Mouse (Mus musculus) bone marrow, adult 2 months (tissue): ENCODE data around the gene Lrrc28. TPM values are rescaled to one million over a fixed set of nuclear protein-coding genes. Genes with fewer than 3 reads are reported as not detected.

Experiments used
- H3K27ac ChIP-seq: fragments of 200-500 bp; 2 replicates; pipeline ENCODE4 v1.5.1; 2012; ENCODE audit warnings: low read depth, mild to moderate bottlenecking, control low read depth, inconsistent platforms, low read length; ENCODE audit not compliant: control insufficient read depth, poor library complexity, insufficient read depth
- H3K4me1 ChIP-seq: fragments of 200-500 bp; 2 replicates; pipeline ENCODE4 v1.6.1; 2011; ENCODE audit warnings: low read length; ENCODE audit not compliant: control insufficient read depth, insufficient read depth
- H3K4me3 ChIP-seq: fragments of 200-500 bp; replicated peaks from 2 replicates; pipeline ENCODE3; 2011; ENCODE audit warnings: mild to moderate bottlenecking, low read depth, low read length, control low read depth; ENCODE audit not compliant: control insufficient read depth
- CTCF ChIP-seq: fragments of 200-500 bp; IDR thresholded peaks from 2 replicates; pipeline ENCODE4 v1.5.1; 2011; ENCODE audit warnings: low read length, control low read depth; ENCODE audit not compliant: control insufficient read depth, insufficient read depth
- POLR2A ChIP-seq: fragments of 200-500 bp; IDR thresholded peaks from 2 replicates; pipeline ENCODE4 v1.6.1; 2011; ENCODE audit warnings: low read depth, mild to moderate bottlenecking, control low read depth, low read length, borderline replicate concordance; ENCODE audit not compliant: control insufficient read depth
- WGBS: fragments of 180-500 bp; shearing (Covaris S2); methylation state at CpG from one replicate; pipeline ENCODE4 v1.1.7; 2018; 5-methylcytosine and 5-hydroxymethylcytosine counted together
- polyA plus RNA-seq: library from polyadenylated mRNA; stranded (reverse); fragments of >200 nt; gene quantifications from 2 replicates; pipeline ENCODE4 v1.2.4, GENCODE M21; 2011; ENCODE audit warnings: low replicate concordance; ENCODE audit not compliant: missing spikeins, insufficient read depth, insufficient read length

Lrrc28 gene
- polyA plus RNA-seq, 1 experiment, result 6.8 TPM

- Histone ChIP-seq H3K4me3 (no peak overlapping the region), H3K4me1 (no peaks in the 10 kb centered on the region), H3K27ac (no peak overlapping the region)
- 79% methylated on average over 9 of the region's 9 CpGs for WGBS
- TF ChIP-seq POLR2A (no peak), CTCF (no peak)
Observed at GRCm38 (mm10) chr7:67681078-67681477, 36.0 kb upstream of the Lrrc28 start.

DNA sequence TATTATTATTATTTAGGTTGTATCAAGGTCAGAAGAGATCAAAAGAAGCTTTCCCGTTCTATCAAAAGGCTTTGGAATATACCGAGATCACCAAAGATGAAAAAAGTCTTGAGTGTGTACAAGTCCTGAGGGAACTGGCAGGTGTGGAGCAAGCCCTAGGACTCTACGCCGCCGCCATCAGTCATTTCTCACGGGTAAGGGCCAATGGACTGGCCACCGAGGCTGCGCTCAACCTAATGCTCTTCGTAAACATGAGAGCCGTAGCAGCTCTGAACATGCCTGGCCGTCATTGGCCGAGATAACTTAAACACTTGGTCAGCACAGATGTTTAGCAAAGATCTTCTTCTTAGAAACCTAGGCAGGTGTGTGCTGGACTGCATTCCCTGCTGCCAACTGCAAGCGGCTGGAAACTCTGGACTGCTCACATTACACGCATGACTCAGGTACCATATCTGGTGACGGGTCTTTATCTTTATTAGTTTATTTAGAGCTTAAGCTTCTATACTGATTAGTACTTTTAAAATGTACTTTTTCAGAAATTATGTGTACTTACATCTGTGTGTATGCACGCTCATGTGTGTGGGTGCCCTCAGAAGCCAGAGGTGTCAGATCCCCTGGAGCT is 33.9 kb upstream of the Lrrc28 start:
- TF ChIP-seq CTCF (no peak), POLR2A (no peak)
- WGBS, result 91% methylated on average over 16 of the region's 16 CpGs
- Histone ChIP-seq H3K27ac (no peak overlapping the region), H3K4me3 (no peak overlapping the region), H3K4me1 (no peaks in the 10 kb centered on the region)

- H3K4me3 ChIP-seq, result no peak overlapping the region
Observed at GRCm38 (mm10) chr7:67673656-67674055, 28.6 kb upstream of the Lrrc28 start.

DNA sequence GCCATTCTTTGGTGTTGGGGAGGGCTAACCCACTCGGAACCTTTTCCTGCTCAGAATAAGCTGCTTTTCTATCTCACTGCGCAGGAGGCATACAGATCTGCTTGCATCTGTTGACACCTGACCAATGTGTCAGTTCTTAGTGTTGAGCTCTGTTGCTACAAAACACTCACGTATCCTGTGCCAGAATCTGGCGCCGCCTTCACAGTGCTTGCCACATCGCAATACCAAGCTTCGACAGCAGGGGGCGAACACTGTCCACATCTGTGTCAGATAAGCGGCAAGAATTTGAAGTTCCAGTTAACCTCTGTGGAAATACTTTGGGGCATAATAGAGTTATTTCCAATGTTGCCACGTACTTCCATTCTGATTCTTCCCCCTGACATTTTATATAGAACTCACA is 27.6 kb upstream of the Lrrc28 start:
- TF ChIP-seq CTCF, result peak; percentile 83
- TF ChIP-seq POLR2A, result no peak
- WGBS, result 7% methylated on average over 10 of the region's 10 CpGs
- H3K4me1 ChIP-seq, result no peaks in the 10 kb centered on the region
- H3K4me3 ChIP-seq, result no peak overlapping the region
- no peak overlapping the region for H3K27ac ChIP-seq

More at GRCm38 (mm10) chr7:67673656-67674055, 28.6 kb upstream of the Lrrc28 start:
- Histone ChIP-seq H3K4me1 (no peaks in the 10 kb centered on the region), H3K27ac (no peak overlapping the region)
- no peak for TF ChIP-seq CTCF
- 78% methylated on average over 5 of the region's 5 CpGs for WGBS

- no peak for TF ChIP-seq POLR2A
- peak; percentile 17; the same call in 1 of the 2 replicates for TF ChIP-seq CTCF
- Histone ChIP-seq H3K4me3 (no peak overlapping the region), H3K4me1 (no peaks in the 10 kb centered on the region), H3K27ac (no peak overlapping the region)
- 88% methylated on average over 1 of the region's 1 CpGs for WGBS
Observed at GRCm38 (mm10) chr7:67670965-67671364, 25.9 kb upstream of the Lrrc28 start.

DNA sequence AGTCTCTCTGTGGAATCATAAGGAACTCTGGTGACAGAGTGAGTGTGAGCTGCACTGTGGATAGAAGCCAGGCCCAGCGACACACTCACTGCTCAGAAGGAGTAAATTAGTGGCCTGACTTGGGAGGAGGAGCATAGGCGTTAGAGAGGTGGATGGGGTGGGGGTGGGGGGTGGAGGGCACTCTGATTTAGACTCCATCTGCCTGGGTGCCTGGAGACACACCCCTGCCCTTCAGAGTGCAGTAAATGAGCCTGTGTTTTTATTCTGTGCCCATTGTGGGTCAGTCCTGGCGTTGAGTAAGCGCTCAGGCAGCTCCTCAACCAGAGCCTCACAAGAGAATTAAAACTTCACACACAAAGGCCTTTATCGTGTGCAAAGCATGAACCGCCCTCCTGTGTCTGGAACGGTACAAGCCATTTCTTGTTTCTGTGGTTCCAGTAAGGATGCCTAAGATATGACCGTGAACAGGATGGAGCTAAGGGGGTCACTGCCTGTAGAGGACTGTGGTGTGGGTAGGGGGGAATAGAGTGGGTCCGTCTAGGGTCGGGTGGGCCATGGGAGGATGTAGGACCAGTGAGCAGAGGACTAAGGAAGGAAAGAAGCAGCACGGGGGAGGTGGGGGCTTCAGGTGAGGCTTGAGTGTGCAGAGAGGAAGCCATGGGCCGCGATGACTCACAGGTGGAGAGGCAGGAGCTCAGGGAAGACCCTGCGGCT is 19.1 kb upstream of the Lrrc28 start:
- Histone ChIP-seq H3K27ac (no peak overlapping the region), H3K4me1 (no peaks in the 10 kb centered on the region), H3K4me3 (no peak overlapping the region)
- TF ChIP-seq POLR2A, result no peak
- no peak for TF ChIP-seq CTCF
- 86% methylated on average over 14 of the region's 14 CpGs for WGBS

DNA sequence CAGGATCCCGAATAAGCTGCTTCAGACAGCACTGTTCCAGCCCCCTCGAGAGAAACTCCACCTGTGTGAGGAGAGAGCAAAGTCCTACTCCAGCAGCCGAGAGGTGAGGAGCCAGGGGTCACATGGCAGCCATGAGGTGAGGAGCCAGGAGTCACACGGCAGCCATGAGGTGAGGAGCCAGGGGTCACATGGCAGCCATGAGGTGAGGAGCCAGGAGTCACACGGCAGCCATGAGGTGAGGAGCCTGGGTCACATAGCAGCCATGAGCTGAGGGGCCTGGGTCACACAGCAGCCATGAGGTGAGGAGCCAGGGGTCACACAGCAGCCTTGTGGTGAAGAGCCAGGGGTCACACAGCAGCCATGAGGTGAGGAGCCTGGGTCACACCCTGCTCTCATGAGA is 17.4 kb upstream of the Lrrc28 start:
- no peak for TF ChIP-seq CTCF
- TF ChIP-seq POLR2A, result no peak
- Histone ChIP-seq H3K4me3 (no peak overlapping the region), H3K4me1 (no peaks in the 10 kb centered on the region), H3K27ac (no peak overlapping the region)
- 78% methylated on average over 5 of the region's 5 CpGs for WGBS

GRCm38 (mm10) chr7:67658110-67658509 is 13.0 kb upstream of the Lrrc28 start:
- Histone ChIP-seq H3K27ac (no peak overlapping the region), H3K4me3 (no peak overlapping the region), H3K4me1 (no peaks in the 10 kb centered on the region; the same call in none of the 2 replicates)
- 84% methylated on average over 4 of the region's 4 CpGs for WGBS
- TF ChIP-seq POLR2A (no peak), CTCF (no peak)

GRCm38 (mm10) chr7:67655186-67655585 is 10.1 kb upstream of the Lrrc28 start:
- H3K4me3 ChIP-seq, result no peak overlapping the region
- 85% methylated on average over 1 of the region's 1 CpGs for WGBS
- no peak overlapping the region for H3K27ac ChIP-seq
- no peaks in the 10 kb centered on the region; the same call in none of the 2 replicates for H3K4me1 ChIP-seq
- TF ChIP-seq POLR2A (no peak), CTCF (no peak)

DNA sequence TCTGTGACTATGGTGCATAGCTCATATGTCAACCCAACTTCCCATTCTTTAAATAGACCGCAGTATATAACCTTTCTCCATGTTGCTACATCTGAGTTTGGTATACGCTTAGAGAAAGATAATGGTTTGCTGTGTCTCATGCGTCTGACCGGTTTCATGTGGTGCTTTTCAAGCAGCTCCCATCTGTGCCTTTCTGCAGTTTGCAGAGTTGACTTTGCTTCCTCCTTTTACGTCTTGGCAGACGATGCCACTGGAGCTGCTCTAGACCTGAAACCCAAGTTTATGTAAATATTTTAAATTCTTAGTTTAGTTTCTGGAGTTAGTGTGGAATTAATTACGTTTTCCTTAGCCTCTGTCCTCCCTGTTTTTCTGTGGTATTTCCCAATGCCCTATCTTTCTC is 9.6 kb upstream of the Lrrc28 start:
- 47% methylated on average over 7 of the region's 7 CpGs for WGBS
- H3K27ac ChIP-seq, result no peak overlapping the region
- no peaks in the 10 kb centered on the region; the same call in none of the 2 replicates for H3K4me1 ChIP-seq
- TF ChIP-seq CTCF (no peak), POLR2A (no peak)
- no peak overlapping the region for H3K4me3 ChIP-seq
